Mouse (Mus musculus) forebrain, postnatal 0 days (tissue): ENCODE measurements at regions not wholly inside any gene's neighbourhood (a gene's known extent, or its start where the extent isn't known, plus 50 kb on each side); places are given as distances from the start of the nearest gene placed in this dataset.
A peak's percentile ranks its signal among the peaks of the same experiment; 100 is the strongest.
"Not testable (repeated sequence)": the region's sequence is repeated elsewhere in the genome, so short reads cannot be mapped to it uniquely, and the experiment has no call there.

Experiments used
- ATAC-seq: fragments of 200-750 bp; cut with Nextera tagmentation; 2 replicates; pipeline ENCODE4 v1.8.0; 2017; ENCODE audit warnings: mild to moderate bottlenecking, moderate library complexity
- DNase-seq: peaks from one replicate; pipeline ENCODE4 v3.0.0-alpha.2; 2015
- H3K27ac ChIP-seq: fragments of 300-500 bp; sonication (generic); 2 replicates; pipeline ENCODE4 v1.5.1; 2014; ENCODE audit warnings: low read depth, mild to moderate bottlenecking, antibody characterized with exemption, low read length, moderate library complexity, mixed read lengths
- H3K27me3 ChIP-seq: fragments of 300-500 bp; sonication (generic); 2 replicates; pipeline ENCODE4 v1.6.1; 2014; ENCODE audit warnings: mild to moderate bottlenecking, low read length, mixed read lengths; ENCODE audit not compliant: insufficient read depth
- H3K36me3 ChIP-seq: fragments of 300-500 bp; sonication (generic); 2 replicates; pipeline ENCODE4 v1.6.1; 2014; ENCODE audit warnings: mild to moderate bottlenecking, moderate library complexity; ENCODE audit not compliant: insufficient read depth
- H3K4me1 ChIP-seq: fragments of 300-500 bp; sonication (generic); 2 replicates; pipeline ENCODE4 v1.6.1; 2014; ENCODE audit warnings: antibody characterized with exemption; ENCODE audit not compliant: insufficient read depth
- H3K4me2 ChIP-seq: fragments of 300-500 bp; sonication (generic); 2 replicates; pipeline ENCODE4 v1.6.1; 2014; ENCODE audit warnings: low read depth, mild to moderate bottlenecking, moderate library complexity
- H3K4me3 ChIP-seq: fragments of 300-500 bp; sonication (generic); 2 replicates; pipeline ENCODE4 v1.5.1; 2014; ENCODE audit warnings: low read depth, low read length, mixed read lengths
- H3K9ac ChIP-seq: fragments of 300-500 bp; sonication (generic); 2 replicates; pipeline ENCODE4 v1.6.1; 2014; ENCODE audit warnings: mild to moderate bottlenecking
- H3K9me3 ChIP-seq: fragments of 300-500 bp; sonication (generic); 2 replicates; pipeline ENCODE4 v1.6.1; 2016; ENCODE audit warnings: low read length
- CTCF ChIP-seq: sonication (generic); IDR thresholded peaks from 2 replicates; pipeline ENCODE4 v1.5.1; 2016; ENCODE audit warnings: antibody characterized with exemption, control low read depth, low read depth
- WGBS: fragments of 180-500 bp; shearing (Covaris S2); extraction: QIAGEN DNeasy Blood & Tissue Kit; methylation state at CpG from one replicate; pipeline ENCODE4 v1.1.7; 2014; 5-methylcytosine and 5-hydroxymethylcytosine counted together

DNA sequence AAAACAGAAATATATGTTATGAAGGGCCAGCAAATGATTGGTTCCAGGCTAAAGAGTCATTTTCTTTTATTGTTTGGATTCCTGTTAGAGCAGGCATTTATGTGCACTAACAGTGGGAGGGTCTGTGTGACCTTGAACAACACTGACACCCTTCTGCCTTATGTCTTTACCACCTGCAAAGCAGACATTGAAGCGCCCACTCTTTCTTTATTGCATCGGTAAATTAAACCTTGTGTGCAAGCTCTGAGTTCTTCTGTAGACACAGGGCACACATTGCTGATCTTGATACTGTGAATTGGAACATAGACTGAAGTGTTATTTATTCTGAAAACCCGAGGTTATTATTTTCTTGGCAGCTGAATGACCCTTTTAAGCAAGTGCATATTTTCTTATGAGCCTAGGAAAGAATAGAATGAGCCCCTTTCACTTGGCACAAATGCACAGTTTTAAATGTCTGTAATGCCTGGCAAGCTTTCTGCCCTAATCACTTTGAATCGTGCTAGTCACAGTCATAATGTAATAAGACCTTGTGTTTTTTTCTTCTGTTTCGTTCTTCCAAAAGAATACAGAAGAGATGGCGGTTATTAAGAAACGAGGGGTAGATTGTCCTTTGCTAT, 125.1 kb upstream of the Cobl start:
- H3K4me3 ChIP-seq: no peak overlapping the region
- DNase-seq (peak; percentile 33), ATAC-seq (peak; percentile 45; the same call in 1 of the 2 replicates)
- 17% methylated on average over 7 of the region's 7 CpGs for WGBS
- no peaks in the 10 kb centered on the region for H3K27me3 ChIP-seq
- no peak for TF ChIP-seq CTCF
- no peak overlapping the region for H3K4me2 ChIP-seq
- H3K9me3 ChIP-seq: no peaks in the 10 kb centered on the region
- no peak overlapping the region for H3K27ac ChIP-seq
- H3K36me3 ChIP-seq: no peaks in the 10 kb centered on the region
- no peaks in the 10 kb centered on the region for H3K4me1 ChIP-seq
- no peak overlapping the region for H3K9ac ChIP-seq

DNA sequence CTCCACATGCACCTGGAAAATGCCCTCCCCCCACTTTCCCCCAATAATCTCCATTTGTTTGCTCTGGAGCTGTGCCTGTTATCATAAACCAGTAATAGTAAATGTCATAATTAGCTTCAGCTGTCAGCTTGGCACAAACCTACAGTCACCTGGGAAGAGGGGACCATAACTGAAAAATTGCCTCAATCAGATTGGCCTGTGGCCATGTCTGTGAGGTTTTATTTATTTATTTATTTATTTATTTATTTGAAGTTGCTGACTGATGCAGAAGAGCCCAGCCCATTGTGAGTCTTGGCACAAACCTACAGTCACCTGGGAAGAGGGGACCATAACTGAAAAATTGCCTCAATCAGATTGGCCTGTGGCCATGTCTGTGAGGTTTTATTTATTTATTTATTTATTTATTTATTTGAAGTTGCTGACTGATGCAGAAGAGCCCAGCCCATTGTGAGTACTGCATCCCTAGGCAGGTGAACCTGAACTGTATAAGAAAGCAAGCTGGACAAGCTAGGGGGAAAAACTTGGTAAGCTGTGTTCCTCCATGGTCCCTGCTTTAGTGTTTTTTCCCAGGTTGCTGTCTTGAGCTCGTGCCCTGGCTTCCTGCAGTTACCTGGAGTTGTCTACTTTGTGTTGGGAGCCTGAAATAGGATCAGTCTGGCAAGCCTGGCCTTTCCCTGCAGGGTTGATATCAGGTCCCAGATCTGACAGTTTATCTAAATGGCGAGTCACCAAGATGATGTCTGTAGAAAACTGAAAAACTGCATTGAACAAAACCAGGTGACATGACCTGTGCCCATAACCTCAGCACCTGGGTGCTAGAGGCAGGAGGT, 120.3 kb upstream of the Cobl start:
- H3K27ac ChIP-seq, H3K27me3 ChIP-seq, H3K4me2 ChIP-seq, H3K36me3 ChIP-seq, DNase-seq, H3K4me1 ChIP-seq, H3K9me3 ChIP-seq, H3K9ac ChIP-seq, H3K4me3 ChIP-seq, ATAC-seq: not testable (repeated sequence)
- WGBS: 80% methylated on average over 2 of the region's 2 CpGs

DNA sequence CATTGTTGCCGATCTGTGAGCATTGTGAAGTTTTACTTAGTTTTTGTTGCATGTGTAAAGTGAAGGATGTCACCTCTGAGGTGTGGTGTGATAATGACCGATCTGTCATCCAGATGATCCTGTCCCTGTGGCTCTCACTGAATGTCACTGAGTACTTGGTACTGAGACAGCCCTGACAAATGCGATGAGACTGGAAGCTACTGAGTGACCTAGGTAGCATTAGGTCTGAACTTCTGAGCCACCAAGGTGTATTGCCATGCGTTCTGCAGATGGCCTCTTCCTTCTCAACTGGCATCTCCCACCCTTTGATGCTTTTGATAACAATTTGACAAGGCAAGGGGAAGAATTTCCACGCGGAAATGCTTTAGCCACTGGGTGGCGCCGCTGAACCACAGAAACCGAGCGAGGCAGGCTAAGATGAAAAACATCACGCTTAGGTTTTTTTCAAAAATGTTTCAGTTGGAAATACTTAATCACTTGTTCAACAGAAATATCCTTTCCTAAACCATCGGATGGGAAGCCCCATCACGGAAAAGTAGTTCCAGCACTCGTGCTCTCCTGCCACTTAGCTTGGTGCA, 114.3 kb upstream of the Cobl start:
- H3K4me2 ChIP-seq: no peak overlapping the region

GRCm38 (mm10) chr11:12559663-12560062, 94.9 kb upstream of the Cobl start:
- H3K9ac ChIP-seq: no peak overlapping the region
- H3K4me1 ChIP-seq: no peaks in the 10 kb centered on the region
- H3K36me3 ChIP-seq: no peaks in the 10 kb centered on the region
- no peaks in the 10 kb centered on the region for H3K9me3 ChIP-seq
- H3K4me3 ChIP-seq: no peak overlapping the region
- ATAC-seq (peak; percentile 23; the same call in 1 of the 2 replicates), DNase-seq (no peak)
- H3K4me2 ChIP-seq: no peak overlapping the region
- TF ChIP-seq CTCF: no peak
- H3K27ac ChIP-seq: no peak overlapping the region
- WGBS: 78% methylated on average over 5 of the region's 5 CpGs
- no peaks in the 10 kb centered on the region for H3K27me3 ChIP-seq

More for the DNA sequence above, 114.3 kb upstream of the Cobl start:
- H3K27me3 ChIP-seq: no peaks in the 10 kb centered on the region
- TF ChIP-seq CTCF: peak; percentile 91
- ATAC-seq (peak; percentile 74), DNase-seq (peak; percentile 88)
- H3K36me3 ChIP-seq: no peaks in the 10 kb centered on the region
- H3K9ac ChIP-seq: no peak overlapping the region
- H3K27ac ChIP-seq: no peak overlapping the region
- H3K4me1 ChIP-seq: no peaks in the 10 kb centered on the region
- H3K4me3 ChIP-seq: no peak overlapping the region
- no peaks in the 10 kb centered on the region for H3K9me3 ChIP-seq
- WGBS: 25% methylated on average over 14 of the region's 14 CpGs

GRCm38 (mm10) chr11:12558995-12559633, 94.4 kb upstream of the Cobl start:
- no peak overlapping the region for H3K27ac ChIP-seq
- DNase-seq: peak; percentile 88
- ATAC-seq: peak; percentile 93
- H3K9ac ChIP-seq: no peak overlapping the region
- WGBS: 14% methylated on average over 1 of the region's 1 CpGs
- no peaks in the 10 kb centered on the region for H3K36me3 ChIP-seq
- peak; percentile 91 for TF ChIP-seq CTCF
- no peak overlapping the region for H3K4me2 ChIP-seq
- H3K4me1 ChIP-seq: no peaks in the 10 kb centered on the region
- no peaks in the 10 kb centered on the region for H3K27me3 ChIP-seq
- H3K4me3 ChIP-seq: no peak overlapping the region
- H3K9me3 ChIP-seq: no peaks in the 10 kb centered on the region

DNA sequence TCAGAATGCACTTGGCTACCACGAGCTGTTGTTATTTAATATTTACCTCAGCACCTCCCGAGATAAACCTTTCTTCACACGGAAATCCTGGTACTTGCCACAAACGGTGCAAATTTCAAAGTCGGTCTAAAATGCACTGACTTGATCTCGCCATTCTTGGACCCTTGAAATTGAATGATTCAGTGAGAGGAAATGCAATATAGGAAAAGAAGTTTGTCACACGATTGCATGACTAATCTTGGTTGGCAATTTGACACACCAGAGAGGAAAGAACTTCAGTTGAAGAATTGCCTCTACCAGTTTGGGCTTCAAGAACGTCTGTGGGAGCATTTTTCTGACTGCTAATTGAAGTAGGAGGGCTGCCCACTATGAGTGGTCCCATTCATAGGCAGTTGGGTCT, 93.4 kb upstream of the Cobl start:
- 63% methylated on average over 8 of the region's 8 CpGs for WGBS
- Histone ChIP-seq H3K9ac (no peak overlapping the region), H3K27me3 (no peaks in the 10 kb centered on the region), H3K4me1 (no peaks in the 10 kb centered on the region), H3K4me3 (no peak overlapping the region), H3K36me3 (no peaks in the 10 kb centered on the region), H3K4me2 (no peak overlapping the region), H3K27ac (no peak overlapping the region), H3K9me3 (no peaks in the 10 kb centered on the region)
- no peak for TF ChIP-seq CTCF
- ATAC-seq: no peak
- no peak for DNase-seq

DNA sequence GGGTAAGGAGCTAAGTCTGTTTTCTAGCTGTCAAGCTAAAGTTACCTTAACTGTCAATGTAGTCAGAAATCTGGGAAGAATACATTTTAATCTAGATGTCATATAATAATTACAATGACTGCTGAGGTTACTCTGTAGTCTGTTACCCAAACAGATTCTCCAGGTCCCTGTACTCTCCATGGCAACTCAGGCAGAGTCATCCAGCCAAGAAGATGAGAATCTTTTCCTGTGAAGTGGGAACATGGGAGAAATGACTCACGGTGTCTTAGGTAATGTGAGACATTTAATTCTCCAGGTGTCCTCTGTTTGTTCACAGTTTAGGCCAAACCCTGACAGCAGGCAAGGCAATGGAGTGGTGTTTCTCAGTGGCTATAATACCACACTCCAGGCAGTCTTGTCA, 81.0 kb upstream of the Cobl start:
- ATAC-seq: no peak
- Histone ChIP-seq H3K4me2 (no peak overlapping the region), H3K27ac (no peak overlapping the region), H3K9ac (no peak overlapping the region), H3K9me3 (no peaks in the 10 kb centered on the region), H3K4me1 (no peaks in the 10 kb centered on the region), H3K36me3 (no peaks in the 10 kb centered on the region), H3K4me3 (no peak overlapping the region), H3K27me3 (no peaks in the 10 kb centered on the region)
- 67% methylated on average over 1 of the region's 1 CpGs for WGBS
- DNase-seq: no peak
- no peak for TF ChIP-seq CTCF
